Mouse (Mus musculus) forebrain, embryonic 10.5 days (tissue): ENCODE data around the gene Pvr. TPM values are rescaled to one million over a fixed set of nuclear protein-coding genes. Genes with fewer than 3 reads are reported as not detected.

Experiments
- DNase-seq: peaks from one replicate; pipeline ENCODE4 v3.0.0-alpha.2; 2017; ENCODE audit warnings: low spot score; ENCODE audit errors: extremely low spot score
- H3K27ac ChIP-seq: fragments of 300-500 bp; sonication (generic); 2 replicates; pipeline ENCODE4 v1.5.1; 2016; ENCODE audit warnings: mild to moderate bottlenecking
- H3K27me3 ChIP-seq: fragments of 300-500 bp; sonication (generic); 2 replicates; pipeline ENCODE4 v1.6.1; 2016; ENCODE audit warnings: mild to moderate bottlenecking; ENCODE audit not compliant: poor library complexity, severe bottlenecking
- H3K36me3 ChIP-seq: fragments of 300-500 bp; sonication (generic); replicated peaks from 2 replicates; pipeline ENCODE4 v1.6.1; 2016; ENCODE audit warnings: mild to moderate bottlenecking, moderate library complexity
- H3K4me1 ChIP-seq: fragments of 300-500 bp; sonication (generic); 2 replicates; pipeline ENCODE4 v1.6.1; 2016
- H3K4me3 ChIP-seq: fragments of 300-500 bp; sonication (generic); 2 replicates; pipeline ENCODE4 v1.5.1; 2016; ENCODE audit warnings: mild to moderate bottlenecking, moderate library complexity
- H3K9me3 ChIP-seq: fragments of 300-500 bp; sonication (generic); 2 replicates; pipeline ENCODE4 v1.6.1; 2016; ENCODE audit warnings: mild to moderate bottlenecking, moderate library complexity
- WGBS: fragments of 180-500 bp; shearing (Covaris S2); methylation state at CpG from one replicate; pipeline ENCODE4 v1.1.7; 2016; 5-methylcytosine and 5-hydroxymethylcytosine counted together
- polyA plus RNA-seq: library from polyadenylated mRNA; unstranded; fragments of >200 nt; fragmentation: Nextera tagmentation; extraction: Ambion mirVana; gene quantifications from 2 replicates; pipeline ENCODE4 v1.2.1, GENCODE M21; 2016

Pvr gene
- polyA plus RNA-seq, 1 experiment from 2014 or later: 4.8 TPM

DNA sequence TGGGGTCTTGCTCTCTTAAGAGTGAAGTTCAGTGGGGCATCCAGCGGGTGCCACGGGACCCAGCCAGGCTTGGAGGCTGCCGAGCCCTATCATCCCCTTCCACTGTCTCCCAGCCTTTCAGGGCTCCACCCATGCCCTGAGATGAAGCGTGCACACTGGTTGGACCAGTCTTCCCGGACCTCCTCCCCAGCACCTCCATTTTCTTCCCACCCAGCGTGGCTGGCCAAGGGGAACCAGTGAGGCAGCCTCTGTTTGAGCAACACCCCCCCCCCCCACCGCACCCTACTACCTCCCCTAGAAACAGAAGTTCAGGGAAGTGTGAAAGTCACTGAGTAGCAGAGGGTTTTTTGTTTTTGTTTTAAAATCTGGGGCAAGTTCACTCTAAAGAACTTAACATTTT is 33.1 kb downstream of the Pvr start, which contains the start of gene Ceacam19:
Gene Ceacam19, minus strand, starts transcription at position 117 of the 400 bp plus-strand sequence.
- no peak for DNase-seq
- no peaks in the 10 kb centered on the region for H3K4me1 ChIP-seq
- 81% methylated on average over 7 of the region's 7 CpGs for WGBS
- H3K4me3 ChIP-seq: no peak within 1 kb of the TSS
- H3K9me3 ChIP-seq: peaks cover 47% of the 10 kb centered on the region
- H3K27ac ChIP-seq: no peak within 1 kb of the TSS
- no peaks in the 10 kb centered on the region for H3K36me3 ChIP-seq
- no peaks in the 10 kb centered on the region for H3K27me3 ChIP-seq

- Histone ChIP-seq H3K27me3 (no peaks in the 10 kb centered on the region), H3K36me3 (no peaks in the 10 kb centered on the region), H3K4me3 (no peak overlapping the region), H3K4me1 (no peaks in the 10 kb centered on the region), H3K9me3 (peaks cover 35% of the 10 kb centered on the region), H3K27ac (no peak overlapping the region)
- no peak for DNase-seq
- WGBS: 80% methylated on average over 8 of the region's 8 CpGs
Measured at GRCm38 (mm10) chr7:19880754-19881153, 40.2 kb downstream of the Pvr start.

GRCm38 (mm10) chr7:19876781-19877425 is 44.1 kb downstream of the Pvr start:
- no peaks in the 10 kb centered on the region for H3K27me3 ChIP-seq
- no peaks in the 10 kb centered on the region for H3K4me1 ChIP-seq
- 66% methylated on average over 14 of the region's 14 CpGs for WGBS
- H3K9me3 ChIP-seq: peaks cover 11% of the 10 kb centered on the region; the same call in 1 of the 2 replicates
- no peak overlapping the region for H3K27ac ChIP-seq
- H3K4me3 ChIP-seq: no peak overlapping the region
- H3K36me3 ChIP-seq: no peaks in the 10 kb centered on the region
- DNase-seq: no peak

GRCm38 (mm10) chr7:19875948-19876682 is 44.8 kb downstream of the Pvr start:
- Histone ChIP-seq H3K27ac (no peak overlapping the region), H3K4me3 (no peak overlapping the region), H3K36me3 (no peaks in the 10 kb centered on the region), H3K9me3 (peaks cover 6% of the 10 kb centered on the region; the same call in 1 of the 2 replicates), H3K27me3 (no peaks in the 10 kb centered on the region), H3K4me1 (no peaks in the 10 kb centered on the region)
- DNase-seq: no peak
- 58% methylated on average over 13 of the region's 13 CpGs for WGBS

DNA sequence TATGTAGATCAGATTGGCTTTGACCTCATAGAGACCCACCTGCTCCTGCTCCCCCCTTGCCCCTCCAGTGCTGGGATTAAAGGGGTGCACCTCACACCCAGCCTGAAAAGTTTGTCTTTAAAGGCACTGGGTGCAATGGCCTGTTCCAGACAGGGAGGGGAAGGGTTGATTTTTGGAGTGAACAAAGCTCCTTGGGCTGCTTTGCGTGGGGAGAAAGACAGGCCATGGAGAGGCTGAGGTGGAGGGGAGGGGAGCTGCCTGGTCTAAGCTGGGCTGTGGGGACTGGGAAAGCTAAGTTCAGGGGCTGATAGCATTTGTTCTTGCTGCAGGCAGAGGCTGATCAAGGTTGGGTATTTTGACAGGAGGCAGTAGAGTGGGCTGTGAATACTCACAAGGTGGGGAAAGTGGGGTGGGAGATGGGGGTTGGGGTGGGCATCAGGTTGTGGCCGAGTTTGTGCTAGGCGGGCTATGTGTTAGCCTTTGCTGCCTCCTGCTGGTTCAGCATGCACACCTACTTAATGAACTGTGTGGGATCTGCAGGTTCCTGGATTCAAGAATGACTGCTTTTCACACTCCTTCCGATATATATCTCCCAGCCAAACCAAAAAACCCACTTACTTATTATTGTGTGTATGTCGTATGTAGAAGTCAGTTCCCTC is 48.9 kb downstream of the Pvr start:
- 50% methylated on average over 5 of the region's 5 CpGs for WGBS
- no peak for DNase-seq
- Histone ChIP-seq H3K4me3 (no peak overlapping the region), H3K27me3 (no peaks in the 10 kb centered on the region), H3K4me1 (no peaks in the 10 kb centered on the region), H3K9me3 (peaks cover 8% of the 10 kb centered on the region; the same call in 1 of the 2 replicates), H3K27ac (no peak overlapping the region), H3K36me3 (no peaks in the 10 kb centered on the region)

DNA sequence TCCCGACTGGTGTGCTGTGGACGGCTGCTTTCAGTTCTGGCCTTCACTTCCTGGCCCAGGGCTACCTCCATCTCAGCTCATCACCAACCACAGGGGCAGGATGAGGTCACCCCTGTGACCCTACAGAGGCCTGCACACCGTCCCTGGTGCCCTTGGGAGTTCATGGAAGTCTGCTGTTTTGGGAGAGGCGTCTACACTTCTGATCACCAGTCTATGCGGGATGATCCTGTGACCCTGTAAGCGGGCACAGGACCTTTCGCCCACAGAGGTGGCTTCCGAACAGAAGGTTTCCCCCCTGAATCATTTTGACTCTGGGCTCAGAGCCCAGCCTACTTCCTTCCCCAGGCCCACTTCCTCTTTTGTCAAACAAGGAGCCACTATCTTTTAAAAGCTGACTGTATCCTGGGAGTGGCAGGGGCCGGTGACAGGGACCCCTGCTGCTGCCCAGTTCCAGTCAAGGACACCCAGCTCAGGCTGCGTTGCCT is 49.8 kb downstream of the Pvr start:
- no peaks in the 10 kb centered on the region for H3K27me3 ChIP-seq
- H3K4me3 ChIP-seq: no peak overlapping the region
- H3K4me1 ChIP-seq: no peaks in the 10 kb centered on the region
- WGBS: 67% methylated on average over 10 of the region's 10 CpGs
- DNase-seq: no peak
- H3K36me3 ChIP-seq: no peaks in the 10 kb centered on the region
- H3K9me3 ChIP-seq: peaks cover 12% of the 10 kb centered on the region
- H3K27ac ChIP-seq: no peak overlapping the region

DNA sequence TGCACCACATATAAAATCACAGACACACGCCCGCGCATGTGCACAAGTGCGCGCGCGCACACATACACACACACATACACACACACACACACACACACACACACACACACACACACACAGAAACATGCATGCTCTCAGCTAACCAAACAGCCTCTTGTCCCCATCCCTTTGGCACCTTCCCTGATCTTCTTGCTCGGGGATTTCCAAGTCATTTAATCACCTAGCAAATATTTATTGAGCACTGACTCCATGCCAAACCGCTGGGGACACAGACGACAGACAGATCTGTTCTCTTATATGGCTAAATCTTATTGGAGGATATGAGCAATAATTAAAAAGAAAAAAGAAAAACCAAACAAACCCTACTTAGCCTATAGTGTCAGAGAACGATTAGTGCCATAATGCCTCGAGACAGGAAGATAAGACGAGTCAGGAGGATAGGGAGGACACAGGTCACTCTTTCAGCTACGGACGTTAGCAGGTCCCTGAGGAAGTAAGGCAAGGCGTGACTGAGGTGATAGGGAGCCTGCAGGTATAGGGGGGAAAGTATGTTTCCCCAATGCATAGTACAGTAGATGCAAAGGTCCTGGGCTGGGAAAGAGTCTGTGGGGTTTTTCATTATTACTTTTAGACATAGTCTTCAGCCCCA is 53.1 kb downstream of the Pvr start:
- Histone ChIP-seq H3K27ac (no peak overlapping the region), H3K4me3 (no peak overlapping the region), H3K4me1 (no peaks in the 10 kb centered on the region), H3K27me3 (no peaks in the 10 kb centered on the region), H3K36me3 (no peaks in the 10 kb centered on the region), H3K9me3 (peaks cover 7% of the 10 kb centered on the region)
- DNase-seq: no peak
- 90% methylated on average over 16 of the region's 16 CpGs for WGBS

DNA sequence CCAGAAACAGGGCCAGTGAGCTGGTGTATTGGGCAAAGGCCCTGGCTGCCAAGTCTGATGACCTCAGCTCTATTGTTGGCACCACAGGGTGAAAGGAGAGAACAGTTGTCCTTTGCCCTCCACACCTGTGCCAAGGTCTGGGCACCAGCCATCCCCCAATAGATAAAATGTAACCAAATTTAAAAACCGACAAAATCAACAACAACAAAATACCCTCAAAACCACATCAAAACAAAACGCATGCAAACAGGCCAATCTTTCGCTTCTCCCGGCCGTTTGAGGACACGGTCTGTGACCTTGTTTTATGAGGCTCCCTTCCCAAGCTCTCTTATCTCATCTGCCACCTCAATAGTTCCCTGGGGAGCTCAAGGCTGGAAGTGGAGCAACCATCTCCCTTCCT is 54.5 kb downstream of the Pvr start:
- no peaks in the 10 kb centered on the region for H3K4me1 ChIP-seq
- H3K4me3 ChIP-seq: no peak overlapping the region
- no peak overlapping the region for H3K27ac ChIP-seq
- H3K36me3 ChIP-seq: no peaks in the 10 kb centered on the region
- peaks cover 7% of the 10 kb centered on the region for H3K9me3 ChIP-seq
- no peak for DNase-seq
- no peaks in the 10 kb centered on the region for H3K27me3 ChIP-seq
- WGBS: 90% methylated on average over 6 of the region's 6 CpGs

- Histone ChIP-seq H3K27me3 (no peaks in the 10 kb centered on the region), H3K9me3 (peaks cover 12% of the 10 kb centered on the region), H3K36me3 (no peaks in the 10 kb centered on the region), H3K27ac (no peak overlapping the region), H3K4me3 (no peak overlapping the region), H3K4me1 (no peaks in the 10 kb centered on the region)
- no peak for DNase-seq
- WGBS: 84% methylated on average over 8 of the region's 8 CpGs
Measured at GRCm38 (mm10) chr7:19865246-19866036, 55.5 kb downstream of the Pvr start.

DNA sequence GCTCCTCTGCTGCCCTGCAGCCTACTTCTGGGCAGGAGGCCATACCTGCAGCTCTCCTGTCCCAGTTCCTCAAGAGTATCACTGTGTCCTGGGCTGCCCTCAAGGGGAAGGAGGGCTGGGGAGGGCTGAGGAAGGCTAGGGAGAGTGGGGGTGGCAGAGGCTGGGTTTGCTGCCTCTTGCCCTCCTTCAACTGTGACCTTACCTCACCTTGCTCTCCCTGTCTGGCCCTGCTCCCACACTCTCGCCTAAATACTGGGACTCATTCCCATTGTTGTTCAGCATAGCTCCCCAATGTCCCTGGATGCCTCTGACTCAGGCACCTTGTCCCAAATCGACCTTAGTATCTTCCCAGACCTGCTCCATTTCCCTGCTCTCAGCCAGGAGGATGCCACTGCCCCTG is 56.7 kb downstream of the Pvr start:
- Histone ChIP-seq H3K4me3 (no peak overlapping the region), H3K27ac (no peak overlapping the region), H3K36me3 (no peaks in the 10 kb centered on the region), H3K9me3 (peaks cover 12% of the 10 kb centered on the region), H3K27me3 (no peaks in the 10 kb centered on the region), H3K4me1 (no peaks in the 10 kb centered on the region)
- DNase-seq: no peak
- WGBS: 29% methylated on average over 2 of the region's 2 CpGs

GRCm38 (mm10) chr7:19861199-19861598 is 59.8 kb downstream of the Pvr start, which contains the start of gene Ceacam16:
TSS of gene Ceacam16 (minus strand) at chr7:19861299.
- Histone ChIP-seq H3K27me3 (0 out of 2 replicates have a peak, but pooled peaks cover 4% of the 10 kb centered on the region), H3K9me3 (peaks cover 15% of the 10 kb centered on the region), H3K4me1 (no peaks in the 10 kb centered on the region), H3K27ac (no peak within 1 kb of the TSS), H3K4me3 (no peak within 1 kb of the TSS), H3K36me3 (no peaks in the 10 kb centered on the region)
- WGBS: 82% methylated on average over 9 of the region's 9 CpGs
- DNase-seq: no peak

GRCm38 (mm10) chr7:19859740-19860139 is 61.2 kb downstream of the Pvr start:
- DNase-seq: no peak
- H3K4me3 ChIP-seq: no peak overlapping the region
- 80% methylated on average over 10 of the region's 10 CpGs for WGBS
- peaks cover 15% of the 10 kb centered on the region for H3K9me3 ChIP-seq
- H3K36me3 ChIP-seq: no peaks in the 10 kb centered on the region
- no peak overlapping the region for H3K27ac ChIP-seq
- H3K4me1 ChIP-seq: no peaks in the 10 kb centered on the region
- H3K27me3 ChIP-seq: 0 out of 2 replicates have a peak, but pooled peaks cover 4% of the 10 kb centered on the region
